Mouse (Mus musculus) limb, embryonic 13.5 days (tissue): ENCODE results near the gene Foxa1. TPM values are rescaled to one million over a fixed set of nuclear protein-coding genes. Genes with fewer than 3 reads are reported as not detected.
A peak's percentile ranks its signal among the peaks of the same experiment; 100 is the strongest.

Experiments used
- ATAC-seq: fragments of 200-750 bp; cut with Nextera tagmentation; 2 replicates; pipeline ENCODE4 v1.8.0; 2017; ENCODE audit warnings: low read depth, moderate number of reproducible peaks, moderate TSS enrichment; ENCODE audit not compliant: low FRiP score
- H3K27ac ChIP-seq: fragments of 300-500 bp; sonication (generic); 2 replicates; pipeline ENCODE4 v1.5.1; 2015; ENCODE audit warnings: inconsistent platforms, mild to moderate bottlenecking, moderate library complexity
- H3K27me3 ChIP-seq: fragments of 300-500 bp; sonication (generic); 2 replicates; pipeline ENCODE4 v1.6.1; 2015; ENCODE audit warnings: mild to moderate bottlenecking, inconsistent platforms
- H3K36me3 ChIP-seq: fragments of 300-500 bp; sonication (generic); 2 replicates; pipeline ENCODE4 v1.6.1; 2015; ENCODE audit warnings: inconsistent platforms, mild to moderate bottlenecking, moderate library complexity
- H3K4me1 ChIP-seq: fragments of 300-500 bp; sonication (generic); 2 replicates; pipeline ENCODE4 v1.6.1; 2015; ENCODE audit warnings: inconsistent platforms
- H3K4me2 ChIP-seq: fragments of 300-500 bp; sonication (generic); replicated peaks from 2 replicates; pipeline ENCODE4 v1.6.1; 2015; ENCODE audit warnings: inconsistent platforms, mild to moderate bottlenecking, moderate library complexity
- H3K4me3 ChIP-seq: fragments of 300-500 bp; sonication (generic); 2 replicates; pipeline ENCODE4 v1.5.1; 2015; ENCODE audit warnings: moderate library complexity, mild to moderate bottlenecking, inconsistent platforms
- H3K9ac ChIP-seq: fragments of 300-500 bp; sonication (generic); 2 replicates; pipeline ENCODE4 v1.6.1; 2015; ENCODE audit warnings: mild to moderate bottlenecking, inconsistent platforms
- H3K9me3 ChIP-seq: fragments of 300-500 bp; sonication (generic); 2 replicates; pipeline ENCODE4 v1.6.1; 2016; ENCODE audit warnings: inconsistent platforms
- WGBS: fragments of 180-500 bp; shearing (Covaris S2); methylation state at CpG from one replicate; pipeline ENCODE4 v1.1.7; 2015; 5-methylcytosine and 5-hydroxymethylcytosine counted together
- polyA plus RNA-seq: library from polyadenylated mRNA; unstranded; fragments of >200 nt; fragmentation: Nextera tagmentation; extraction: Ambion mirVana; gene quantifications from 2 replicates; pipeline ENCODE4 v1.2.1, GENCODE M21; 2015

Foxa1 gene
- 0.09 TPM in 1 of 2 replicates, not detected in the other for polyA plus RNA-seq

GRCm38 (mm10) chr12:57546415-57547201 is at the start of gene Foxa1:
TSS of gene Foxa1 (minus strand) at chr12:57546916.
- H3K27me3 ChIP-seq = peaks cover 99% of the 10 kb centered on the region
- no peaks in the 10 kb centered on the region for H3K9me3 ChIP-seq
- no peaks in the 10 kb centered on the region for H3K36me3 ChIP-seq
- H3K4me1 ChIP-seq = peaks cover 34% of the 10 kb centered on the region
- peak within 1 kb of the TSS; percentile 62 for H3K9ac ChIP-seq
- H3K4me3 ChIP-seq = peak within 1 kb of the TSS; percentile 54
- no peak for ATAC-seq
- under 1% methylated on average over 32 of the region's 32 CpGs for WGBS
- H3K27ac ChIP-seq = no peak within 1 kb of the TSS
- peak within 1 kb of the TSS; percentile 96 for H3K4me2 ChIP-seq

GRCm38 (mm10) chr12:57575931-57576628 is 29.4 kb upstream of the Foxa1 start:
- H3K4me1 ChIP-seq = 0 out of 2 replicates have a peak, but pooled peaks cover 3% of the 10 kb centered on the region
- H3K27ac ChIP-seq = no peak overlapping the region
- H3K4me3 ChIP-seq = peak overlapping the region; percentile 57
- peaks cover 58% of the 10 kb centered on the region for H3K27me3 ChIP-seq
- no peaks in the 10 kb centered on the region for H3K9me3 ChIP-seq
- peak overlapping the region; percentile 68 for H3K9ac ChIP-seq
- peak overlapping the region; percentile 85 for H3K4me2 ChIP-seq
- H3K36me3 ChIP-seq = no peaks in the 10 kb centered on the region
- WGBS = 3% methylated on average over 72 of the region's 81 CpGs
- ATAC-seq = peak; percentile 91

- peaks cover 60% of the 10 kb centered on the region for H3K27me3 ChIP-seq
- 0 out of 2 replicates have a peak, but pooled peaks cover 3% of the 10 kb centered on the region for H3K4me1 ChIP-seq
- no peaks in the 10 kb centered on the region for H3K9me3 ChIP-seq
- no peak overlapping the region for H3K27ac ChIP-seq
- H3K4me2 ChIP-seq = no peak overlapping the region
- no peak overlapping the region for H3K9ac ChIP-seq
- no peak for ATAC-seq
- H3K36me3 ChIP-seq = no peaks in the 10 kb centered on the region
- no peak overlapping the region for H3K4me3 ChIP-seq
These were observed 25.7 kb upstream of the Foxa1 start for GRCm38 (mm10) chr12:57572415-57572814.

GRCm38 (mm10) chr12:57571773-57572172 is 25.1 kb upstream of the Foxa1 start:
- H3K27ac ChIP-seq = no peak overlapping the region
- no peak for ATAC-seq
- no peak overlapping the region for H3K4me2 ChIP-seq
- no peak overlapping the region for H3K9ac ChIP-seq
- WGBS = 23% methylated on average over 9 of the region's 9 CpGs
- 0 out of 2 replicates have a peak, but pooled peaks cover 3% of the 10 kb centered on the region for H3K4me1 ChIP-seq
- H3K4me3 ChIP-seq = no peak overlapping the region
- H3K36me3 ChIP-seq = no peaks in the 10 kb centered on the region
- H3K9me3 ChIP-seq = no peaks in the 10 kb centered on the region
- H3K27me3 ChIP-seq = peaks cover 55% of the 10 kb centered on the region

GRCm38 (mm10) chr12:57563909-57564308 is 17.2 kb upstream of the Foxa1 start, which contains the start of gene Ttc6:
TSS of gene Ttc6 (plus strand) at chr12:57564113.
- Histone ChIP-seq H3K4me3 (no peak within 1 kb of the TSS), H3K4me1 (no peaks in the 10 kb centered on the region), H3K27me3 (0 out of 2 replicates have a peak, but pooled peaks cover 7% of the 10 kb centered on the region), H3K4me2 (no peak within 1 kb of the TSS), H3K9me3 (peaks cover 4% of the 10 kb centered on the region; the same call in 1 of the 2 replicates), H3K27ac (no peak within 1 kb of the TSS), H3K9ac (no peak within 1 kb of the TSS), H3K36me3 (no peaks in the 10 kb centered on the region)
- WGBS = 68% methylated on average over 6 of the region's 6 CpGs
- ATAC-seq = no peak

GRCm38 (mm10) chr12:57554091-57554490 is 7.4 kb upstream of the Foxa1 start:
- H3K9ac ChIP-seq = no peak overlapping the region
- 29% methylated on average over 3 of the region's 3 CpGs for WGBS
- H3K9me3 ChIP-seq = no peaks in the 10 kb centered on the region
- H3K27ac ChIP-seq = no peak overlapping the region
- H3K36me3 ChIP-seq = no peaks in the 10 kb centered on the region
- H3K4me3 ChIP-seq = no peak overlapping the region
- no peak overlapping the region for H3K4me2 ChIP-seq
- H3K4me1 ChIP-seq = peaks cover 7% of the 10 kb centered on the region; the same call in 1 of the 2 replicates
- peaks cover 75% of the 10 kb centered on the region for H3K27me3 ChIP-seq
- ATAC-seq = no peak

GRCm38 (mm10) chr12:57552286-57552685 is 5.6 kb upstream of the Foxa1 start:
- no peaks in the 10 kb centered on the region for H3K9me3 ChIP-seq
- WGBS = 12% methylated on average over 3 of the region's 3 CpGs
- H3K9ac ChIP-seq = no peak overlapping the region
- no peaks in the 10 kb centered on the region for H3K36me3 ChIP-seq
- no peak overlapping the region for H3K4me3 ChIP-seq
- peaks cover 7% of the 10 kb centered on the region; the same call in 1 of the 2 replicates for H3K4me1 ChIP-seq
- no peak overlapping the region for H3K4me2 ChIP-seq
- no peak for ATAC-seq
- peaks cover 91% of the 10 kb centered on the region for H3K27me3 ChIP-seq
- no peak overlapping the region for H3K27ac ChIP-seq

GRCm38 (mm10) chr12:57550881-57551280 is 4.2 kb upstream of the Foxa1 start:
- Histone ChIP-seq H3K27me3 (peaks cover 99% of the 10 kb centered on the region), H3K36me3 (no peaks in the 10 kb centered on the region), H3K27ac (no peak overlapping the region), H3K4me3 (no peak overlapping the region), H3K4me1 (peaks cover 14% of the 10 kb centered on the region), H3K4me2 (no peak overlapping the region), H3K9me3 (no peaks in the 10 kb centered on the region), H3K9ac (no peak overlapping the region)
- no peak for ATAC-seq
- 2% methylated on average over 8 of the region's 8 CpGs for WGBS

- Histone ChIP-seq H3K9me3 (no peaks in the 10 kb centered on the region), H3K4me2 (no peak overlapping the region), H3K9ac (no peak overlapping the region), H3K27ac (no peak overlapping the region), H3K4me3 (no peak overlapping the region; the same call in 1 of the 2 replicates), H3K27me3 (peaks cover 99% of the 10 kb centered on the region), H3K36me3 (no peaks in the 10 kb centered on the region), H3K4me1 (peaks cover 18% of the 10 kb centered on the region)
- ATAC-seq = no peak
- under 1% methylated on average over 31 of the region's 31 CpGs for WGBS
These were observed 3.6 kb upstream of the Foxa1 start for GRCm38 (mm10) chr12:57550181-57550808.

GRCm38 (mm10) chr12:57549667-57550160 is 3.0 kb upstream of the Foxa1 start:
- no peaks in the 10 kb centered on the region for H3K36me3 ChIP-seq
- ATAC-seq = no peak
- H3K9ac ChIP-seq = no peak overlapping the region
- peaks cover 20% of the 10 kb centered on the region for H3K4me1 ChIP-seq
- no peak overlapping the region; the same call in 1 of the 2 replicates for H3K4me3 ChIP-seq
- no peak overlapping the region for H3K27ac ChIP-seq
- peaks cover 98% of the 10 kb centered on the region for H3K27me3 ChIP-seq
- H3K9me3 ChIP-seq = no peaks in the 10 kb centered on the region
- H3K4me2 ChIP-seq = no peak overlapping the region
- under 1% methylated on average over 15 of the region's 15 CpGs for WGBS

- no peak overlapping the region for H3K9ac ChIP-seq
- no peak overlapping the region for H3K4me2 ChIP-seq
- no peaks in the 10 kb centered on the region for H3K36me3 ChIP-seq
- no peaks in the 10 kb centered on the region for H3K9me3 ChIP-seq
- peaks cover 20% of the 10 kb centered on the region for H3K4me1 ChIP-seq
- no peak overlapping the region for H3K27ac ChIP-seq
- 3% methylated on average over 25 of the region's 25 CpGs for WGBS
- peaks cover 99% of the 10 kb centered on the region for H3K27me3 ChIP-seq
- no peak for ATAC-seq
- no peak overlapping the region for H3K4me3 ChIP-seq
These were observed 2.4 kb upstream of the Foxa1 start for GRCm38 (mm10) chr12:57548981-57549666.
